Comparison of ENCODE assay signal across 8 mouse cellular contexts in the genomic region with DNA sequence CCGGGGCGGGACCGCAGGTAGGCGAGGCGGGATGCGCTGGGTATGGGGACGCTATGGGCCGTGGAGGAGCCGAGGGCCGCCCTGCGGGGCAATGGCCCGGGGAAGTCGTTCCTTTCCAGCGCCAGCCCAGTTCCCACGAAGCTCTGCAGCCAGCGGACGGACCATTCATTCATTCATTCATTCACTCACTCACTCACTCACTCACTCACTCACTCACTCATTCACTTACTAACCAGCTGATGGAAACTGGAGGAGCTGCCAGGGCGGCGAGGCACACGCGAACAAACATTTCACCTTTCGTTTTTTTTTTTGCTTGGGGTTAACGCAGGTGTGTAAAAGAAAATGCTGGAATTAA. TPM values are rescaled to one million over a fixed set of nuclear protein-coding genes. Genes with fewer than 3 reads are reported as not detected.
DNase-seq lines count a peak whose midpoint lies in the region; ATAC-seq and TF ChIP-seq lines count a peak whose summit lies in the region.

No protein-coding gene starts in this region.

- H3K4me3 ChIP-seq in gastrocnemius, adult 2 months, result peak overlapping the region; percentile 94
- peak overlapping the region; percentile 99 for H3K4me3 ChIP-seq in testis, adult 2 months (ENCODE audit: control insufficient read depth, low read depth, low read length)
- peak overlapping the region; percentile 81 for H3K4me3 ChIP-seq in liver, embryonic 11.5 days (ENCODE audit: low read depth, low read length)
- H3K4me3 ChIP-seq in stomach, postnatal 0 days (ENCODE audit: low read depth, low read length), result peak overlapping the region; percentile 71

- peak overlapping the region; percentile 72 for H3K27ac ChIP-seq in gastrocnemius, adult 2 months
- peak overlapping the region; percentile 75; the same call in 1 of the 2 replicates for H3K27ac ChIP-seq in testis, adult 2 months (ENCODE audit: control insufficient read depth, insufficient read depth, low read depth, low read length)
- H3K27ac ChIP-seq in liver, embryonic 11.5 days (ENCODE audit: low read depth, low read length), result peak overlapping the region; percentile 52
- H3K27ac ChIP-seq in stomach, postnatal 0 days (replicated peaks), result no peak overlapping the region

- no peak for TF ChIP-seq CTCF in gastrocnemius, adult 2 months (IDR thresholded peaks at IDR 0.05)
- TF ChIP-seq CTCF in testis, adult 2 months (IDR thresholded peaks at IDR 0.05; ENCODE audit: control insufficient read depth, insufficient read depth, insufficient replicate concordance, low read depth, low read length), result no peak
- TF ChIP-seq CTCF in stomach, postnatal 0 days (IDR thresholded peaks at IDR 0.05; ENCODE audit: low read depth), result no peak

- DNase-seq in gastrocnemius, adult 2 months, result no peak
- DNase-seq in gastrocnemius, postnatal 25 days, result no peak
- DNase-seq in testis, postnatal 10 days (ENCODE audit: low spot score), result no peak
- no peak for DNase-seq in liver, embryonic 11.5 days (ENCODE audit: low spot score)
- no peak for DNase-seq in stomach, postnatal 0 days (ENCODE audit: low spot score)
- DNase-seq in left cerebral cortex, adult 18-20 months (ENCODE audit: low spot score in 2 of 2), result no peak
- DNase-seq in adrenal gland, postnatal 36 days, result no peak

- TF ChIP-seq EP300 in stomach, postnatal 0 days (optimal IDR thresholded peaks at IDR 0.05), result no peak

- H3K4me1 ChIP-seq in testis, adult 2 months (ENCODE audit: control insufficient read depth, insufficient read depth, low read length), result no peaks in the 10 kb centered on the region; the same call in 1 of the 2 replicates
- peaks cover 15% of the 10 kb centered on the region for H3K4me1 ChIP-seq in liver, embryonic 11.5 days (replicated peaks; ENCODE audit: control insufficient read depth, insufficient read depth, low read length)
- peaks cover 4% of the 10 kb centered on the region; the same call in 1 of the 2 replicates for H3K4me1 ChIP-seq in stomach, postnatal 0 days (replicated peaks; ENCODE audit: control insufficient read depth, insufficient read depth)

- H3K36me3 ChIP-seq in testis, adult 2 months (ENCODE audit: control insufficient read depth, insufficient read depth, low read length), result no peaks in the 10 kb centered on the region
- peaks cover 3% of the 10 kb centered on the region; the same call in 1 of the 2 replicates for H3K36me3 ChIP-seq in liver, embryonic 11.5 days (ENCODE audit: control insufficient read depth, insufficient read depth, low read length)
- no peaks in the 10 kb centered on the region for H3K36me3 ChIP-seq in stomach, postnatal 0 days (ENCODE audit: control insufficient read depth, insufficient read depth, low read length)

- peak overlapping the region; percentile 86 for H3K9ac ChIP-seq in liver, embryonic 11.5 days (ENCODE audit: low read depth, low read length)
- peak overlapping the region; percentile 75 for H3K9ac ChIP-seq in stomach, postnatal 0 days (ENCODE audit: low read length)

- no peak for TF ChIP-seq POLR2A in testis, adult 2 months (IDR thresholded peaks at IDR 0.05; ENCODE audit: control insufficient read depth, low read depth, low read length)

- WGBS in liver, embryonic 11.5 days, result under 1% methylated on average over 23 of the region's 23 CpGs
- 2% methylated on average over 17 of the region's 23 CpGs for WGBS in stomach, postnatal 0 days

- H3K4me2 ChIP-seq in liver, embryonic 11.5 days, result peak overlapping the region; percentile 86
- H3K4me2 ChIP-seq in stomach, postnatal 0 days (replicated peaks; ENCODE audit: low read depth), result peak overlapping the region; percentile 67

- intact Hi-C loops in gastrocnemius, adult 2 months (cut with DNase I), result loop anchor here (5.0 kb wide), 1 partner anchor 92 kb away; a partner anchor contains a TSS

- ATAC-seq in liver, embryonic 11.5 days (replicated peaks; ENCODE audit: low FRiP score), result no peak
- no peak for ATAC-seq in stomach, postnatal 0 days (ENCODE audit: low FRiP score, low TSS enrichment)

- no peaks in the 10 kb centered on the region for H3K9me3 ChIP-seq in liver, embryonic 11.5 days (ENCODE audit: control insufficient read depth, low read length)
- H3K9me3 ChIP-seq in stomach, postnatal 0 days (ENCODE audit: control insufficient read depth, low read length), result no peaks in the 10 kb centered on the region

- no peaks in the 10 kb centered on the region for H3K27me3 ChIP-seq in testis, adult 2 months (ENCODE audit: control insufficient read depth, insufficient read depth, low read length)
- H3K27me3 ChIP-seq in liver, embryonic 11.5 days (replicated peaks; ENCODE audit: control insufficient read depth, insufficient read depth, low read length), result no peaks in the 10 kb centered on the region
- no peaks in the 10 kb centered on the region for H3K27me3 ChIP-seq in stomach, postnatal 0 days (ENCODE audit: control insufficient read depth, insufficient read depth, low read length)

RNA-seq across cellular contexts. Expression of a gene that starts 0.3 kb away (rescaled TPM):
- 1 to 10 TPM; 6.0 to 7.9 TPM for total RNA-seq in gastrocnemius, adult 2 months (2021)
- 1 to 10 TPM; 6.1 to 6.7 TPM for total RNA-seq in gastrocnemius, postnatal 25 days (2021)
- 8.3 and 12.0 TPM in 2 replicates for polyA plus RNA-seq in testis, adult 2 months (2012; rRNA removed)
- polyA plus RNA-seq in liver, embryonic 11.5 days (2014; fragmentation: Nextera tagmentation; extraction: Ambion mirVana), result 133 and 145 TPM in 2 replicates
- 43.8 and 47.0 TPM in 2 replicates for polyA plus RNA-seq in stomach, postnatal 0 days (2015; fragmentation: Nextera tagmentation; extraction: Ambion mirVana)
- total RNA-seq in left cerebral cortex, adult 18-20 months (2021), result 10 to 100 TPM; 52.6 TPM
- 10 to 100 TPM; 19.7 to 29.9 TPM for total RNA-seq in adrenal gland, postnatal 36 days (2021)
